Mouse (Mus musculus): Measurements from ENCODE around the gene Wfdc1. TPM values are rescaled to one million over a fixed set of nuclear protein-coding genes. Genes with fewer than 3 reads are reported as not detected.

Wfdc1 gene
- polyA plus RNA-seq, 1 experiment from 2014 or later, result not detected

DNA sequence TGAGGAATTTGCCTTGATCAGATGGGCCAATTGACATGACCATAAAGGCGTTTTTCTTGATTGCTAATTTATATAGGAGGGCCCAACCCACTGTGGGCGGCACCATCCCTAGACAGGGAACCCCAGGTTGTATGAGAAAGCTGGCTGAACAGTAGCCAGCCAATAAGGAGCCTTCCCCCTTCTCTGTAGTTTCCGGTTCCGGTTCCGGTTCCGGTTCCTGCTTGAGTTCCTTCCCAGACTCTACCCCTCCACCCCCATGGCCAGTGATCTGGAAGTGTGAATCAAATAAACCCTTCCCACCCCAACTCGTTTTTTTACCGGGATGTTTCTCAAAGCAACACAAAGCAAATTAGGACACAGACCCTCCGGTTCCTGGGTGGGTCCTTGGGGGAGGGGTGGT lies 33.9 kb upstream of the Wfdc1 start:
- H3K4me3 ChIP-seq (ENCODE audit: inconsistent target), result no peak overlapping the region
- H3K79me2 ChIP-seq (ENCODE audit: inconsistent target), result no peaks in the 10 kb centered on the region
- no peaks in the 10 kb centered on the region for H3K36me3 ChIP-seq (ENCODE audit: inconsistent target)
- H3K27ac ChIP-seq, result no peak overlapping the region
- WGBS (ENCODE audit: missing documents), result 82% methylated on average over 9 of the region's 9 CpGs

GRCm38 (mm10) chr8:119632909-119633308 lies 33.3 kb upstream of the Wfdc1 start:
- H3K36me3 ChIP-seq (ENCODE audit: inconsistent target), result no peaks in the 10 kb centered on the region
- H3K4me3 ChIP-seq (ENCODE audit: inconsistent target), result no peak overlapping the region
- H3K27ac ChIP-seq, result no peak overlapping the region
- H3K79me2 ChIP-seq (ENCODE audit: inconsistent target), result no peaks in the 10 kb centered on the region
- WGBS (ENCODE audit: missing documents), result 54% methylated on average over 29 of the region's 29 CpGs

- no peaks in the 10 kb centered on the region for H3K36me3 ChIP-seq (ENCODE audit: inconsistent target)
- H3K27ac ChIP-seq, result no peak overlapping the region
- H3K79me2 ChIP-seq (ENCODE audit: inconsistent target), result no peaks in the 10 kb centered on the region
- H3K4me3 ChIP-seq (ENCODE audit: inconsistent target), result no peak overlapping the region
- 36% methylated on average over 14 of the region's 14 CpGs for WGBS (ENCODE audit: missing documents)
Observed at GRCm38 (mm10) chr8:119634616-119635336, 31.4 kb upstream of the Wfdc1 start.

DNA sequence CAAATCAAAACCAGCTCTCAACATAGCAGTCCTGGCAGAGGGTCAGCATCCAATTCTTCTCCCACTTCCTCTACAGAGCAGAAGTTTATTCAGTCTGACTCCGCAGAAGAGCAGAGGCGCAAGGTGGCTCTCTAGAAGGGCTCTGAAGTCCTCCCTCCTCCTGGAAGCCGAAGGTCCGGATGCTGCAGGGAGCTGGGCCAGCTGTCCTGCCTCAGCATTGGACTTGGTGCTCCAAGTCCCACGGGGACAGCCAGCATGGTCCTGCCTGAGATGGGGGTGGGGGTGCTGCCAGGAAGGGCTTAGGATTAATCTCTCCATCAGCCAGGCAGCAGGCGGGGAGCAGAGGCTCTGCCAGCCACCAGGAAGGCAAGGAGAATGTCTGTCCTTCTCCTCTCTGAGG lies 30.8 kb upstream of the Wfdc1 start, which contains the start of gene Kcng4:
TSS of gene Kcng4 (minus strand) at position 303 of the 400 bp plus-strand sequence.
- Histone ChIP-seq H3K27ac (no peak within 1 kb of the TSS), H3K4me3 (ENCODE audit: inconsistent target) (no peak within 1 kb of the TSS), H3K79me2 (ENCODE audit: inconsistent target) (no peaks in the 10 kb centered on the region), H3K36me3 (ENCODE audit: inconsistent target) (no peaks in the 10 kb centered on the region)
- WGBS (ENCODE audit: missing documents), result 26% methylated on average over 6 of the region's 6 CpGs

DNA sequence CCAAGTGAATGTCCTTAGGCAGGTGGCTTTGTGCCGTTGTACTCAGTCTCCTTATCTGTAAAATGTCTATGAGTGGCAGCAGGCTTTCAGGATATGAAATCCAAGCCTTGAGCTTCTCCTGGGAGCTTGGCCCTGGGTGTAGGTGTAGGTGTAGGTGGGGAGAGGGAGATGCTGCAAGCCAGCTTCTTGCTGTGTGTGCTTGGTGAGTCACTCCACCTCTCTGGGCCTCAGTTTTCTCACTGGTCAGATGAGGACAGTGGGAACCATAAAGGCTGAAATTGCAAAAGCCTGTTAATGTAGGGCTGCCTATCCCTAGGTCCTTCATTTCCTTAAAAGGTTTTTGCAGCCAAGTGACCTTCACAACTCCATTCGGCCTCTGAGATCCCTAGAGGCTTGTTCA lies 30.2 kb upstream of the Wfdc1 start:
- Histone ChIP-seq H3K79me2 (ENCODE audit: inconsistent target) (no peaks in the 10 kb centered on the region), H3K4me3 (ENCODE audit: inconsistent target) (no peak overlapping the region), H3K36me3 (ENCODE audit: inconsistent target) (no peaks in the 10 kb centered on the region), H3K27ac (no peak overlapping the region)
- 97% methylated on average over 2 of the region's 2 CpGs for WGBS (ENCODE audit: missing documents)

DNA sequence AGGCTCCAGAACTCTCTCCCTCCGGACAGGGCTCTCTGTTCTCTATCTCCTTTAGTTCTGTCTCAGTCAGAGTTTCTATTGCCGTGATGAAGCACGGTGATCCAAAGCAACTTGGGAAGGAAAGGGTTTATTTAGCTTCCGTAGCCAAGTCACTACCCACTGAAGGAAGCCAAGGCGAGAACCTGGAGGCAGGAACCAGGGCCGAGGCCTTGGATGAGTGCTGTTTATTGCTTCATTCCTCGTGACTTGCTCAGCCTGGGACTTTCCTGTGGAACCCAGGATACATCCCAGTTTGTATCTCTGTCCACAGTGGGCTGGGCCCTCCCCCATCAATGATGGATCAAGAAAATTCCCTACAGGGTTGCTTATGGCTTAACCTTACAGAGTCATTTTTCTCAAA lies 29.4 kb upstream of the Wfdc1 start:
- Histone ChIP-seq H3K36me3 (ENCODE audit: inconsistent target) (no peaks in the 10 kb centered on the region), H3K79me2 (ENCODE audit: inconsistent target) (no peaks in the 10 kb centered on the region), H3K4me3 (ENCODE audit: inconsistent target) (no peak overlapping the region), H3K27ac (no peak overlapping the region)
- WGBS (ENCODE audit: missing documents), result 66% methylated on average over 7 of the region's 7 CpGs

DNA sequence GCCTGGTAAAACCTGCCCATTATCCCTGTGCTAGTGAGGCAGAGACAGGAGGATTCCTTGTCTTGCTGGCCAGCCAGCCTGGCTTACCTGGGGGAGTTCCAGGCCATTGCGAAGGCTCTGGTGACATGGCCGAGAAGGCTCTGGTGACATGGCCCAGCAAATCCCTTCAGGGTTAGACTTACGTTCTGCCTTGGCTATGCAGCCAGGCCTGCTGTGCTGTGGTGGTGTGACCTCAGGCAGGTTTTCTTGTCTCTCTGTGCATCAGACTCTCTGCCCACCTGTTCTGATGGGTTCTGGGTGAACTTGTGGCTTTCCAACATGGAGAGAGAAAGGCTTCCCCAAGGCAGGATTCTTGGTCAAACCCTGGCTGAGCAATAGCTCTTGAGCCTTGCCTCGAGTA lies 28.8 kb upstream of the Wfdc1 start:
- Histone ChIP-seq H3K79me2 (ENCODE audit: inconsistent target) (no peaks in the 10 kb centered on the region), H3K27ac (no peak overlapping the region), H3K4me3 (ENCODE audit: inconsistent target) (no peak overlapping the region), H3K36me3 (ENCODE audit: inconsistent target) (no peaks in the 10 kb centered on the region)
- 92% methylated on average over 4 of the region's 4 CpGs for WGBS (ENCODE audit: missing documents)

GRCm38 (mm10) chr8:119638261-119638660 lies 27.9 kb upstream of the Wfdc1 start:
- Histone ChIP-seq H3K79me2 (ENCODE audit: inconsistent target) (no peaks in the 10 kb centered on the region), H3K36me3 (ENCODE audit: inconsistent target) (no peaks in the 10 kb centered on the region), H3K27ac (no peak overlapping the region), H3K4me3 (ENCODE audit: inconsistent target) (no peak overlapping the region)
- 87% methylated on average over 6 of the region's 6 CpGs for WGBS (ENCODE audit: missing documents)

- H3K36me3 ChIP-seq (ENCODE audit: inconsistent target), result no peaks in the 10 kb centered on the region
- 58% methylated on average over 7 of the region's 7 CpGs for WGBS (ENCODE audit: missing documents)
- no peak overlapping the region for H3K27ac ChIP-seq
- no peaks in the 10 kb centered on the region for H3K79me2 ChIP-seq (ENCODE audit: inconsistent target)
- H3K4me3 ChIP-seq (ENCODE audit: inconsistent target), result no peak overlapping the region
Observed at GRCm38 (mm10) chr8:119639798-119640197, 26.4 kb upstream of the Wfdc1 start.

- H3K4me3 ChIP-seq (ENCODE audit: inconsistent target), result no peak overlapping the region
- no peak overlapping the region for H3K27ac ChIP-seq
- no peaks in the 10 kb centered on the region for H3K79me2 ChIP-seq (ENCODE audit: inconsistent target)
- WGBS (ENCODE audit: missing documents), result 91% methylated on average over 5 of the region's 5 CpGs
- H3K36me3 ChIP-seq (ENCODE audit: inconsistent target), result no peaks in the 10 kb centered on the region
Observed at GRCm38 (mm10) chr8:119641058-119641457, 25.1 kb upstream of the Wfdc1 start.

GRCm38 (mm10) chr8:119642960-119643359 lies 23.2 kb upstream of the Wfdc1 start:
- Histone ChIP-seq H3K4me3 (ENCODE audit: inconsistent target) (no peak overlapping the region), H3K36me3 (ENCODE audit: inconsistent target) (no peaks in the 10 kb centered on the region), H3K79me2 (ENCODE audit: inconsistent target) (no peaks in the 10 kb centered on the region), H3K27ac (no peak overlapping the region)
- 80% methylated on average over 1 of the region's 1 CpGs for WGBS (ENCODE audit: missing documents)

GRCm38 (mm10) chr8:119644429-119644960 lies 21.7 kb upstream of the Wfdc1 start:
- 96% methylated on average over 16 of the region's 17 CpGs for WGBS (ENCODE audit: missing documents)
- no peaks in the 10 kb centered on the region for H3K79me2 ChIP-seq (ENCODE audit: inconsistent target)
- H3K4me3 ChIP-seq (ENCODE audit: inconsistent target), result no peak overlapping the region
- H3K27ac ChIP-seq, result no peak overlapping the region
- H3K36me3 ChIP-seq (ENCODE audit: inconsistent target), result no peaks in the 10 kb centered on the region

GRCm38 (mm10) chr8:119644981-119645597 lies 21.1 kb upstream of the Wfdc1 start:
- Histone ChIP-seq H3K79me2 (ENCODE audit: inconsistent target) (no peaks in the 10 kb centered on the region), H3K36me3 (ENCODE audit: inconsistent target) (no peaks in the 10 kb centered on the region), H3K27ac (no peak overlapping the region), H3K4me3 (ENCODE audit: inconsistent target) (no peak overlapping the region)
- WGBS (ENCODE audit: missing documents), result 86% methylated on average over 18 of the region's 18 CpGs

GRCm38 (mm10) chr8:119646197-119646596 lies 20.0 kb upstream of the Wfdc1 start:
- WGBS (ENCODE audit: missing documents), result 68% methylated on average over 3 of the region's 3 CpGs
- no peak overlapping the region for H3K4me3 ChIP-seq (ENCODE audit: inconsistent target)
- H3K27ac ChIP-seq, result no peak overlapping the region
- no peaks in the 10 kb centered on the region for H3K79me2 ChIP-seq (ENCODE audit: inconsistent target)
- no peaks in the 10 kb centered on the region for H3K36me3 ChIP-seq (ENCODE audit: inconsistent target)

DNA sequence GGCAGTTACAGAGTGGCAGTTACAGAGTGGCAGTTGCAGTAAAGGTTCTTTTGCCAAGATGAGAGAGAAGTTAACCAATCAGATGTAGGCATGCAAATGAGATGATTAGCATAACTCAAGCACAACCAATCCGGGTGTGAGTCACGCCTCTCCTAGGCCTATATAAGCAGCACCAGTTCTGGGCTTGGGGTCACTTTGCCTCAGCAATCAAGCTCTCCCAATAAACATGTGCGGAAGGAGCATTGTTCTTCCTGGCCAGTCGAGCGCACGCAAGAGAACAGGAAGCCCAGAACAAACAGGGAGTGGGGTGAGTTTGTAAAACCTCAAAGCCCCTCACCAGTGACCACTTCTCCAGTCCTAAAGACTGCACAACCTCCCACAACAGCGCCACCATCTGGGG lies 19.3 kb upstream of the Wfdc1 start:
- 79% methylated on average over 7 of the region's 7 CpGs for WGBS (ENCODE audit: missing documents)

More for the DNA sequence above, 19.3 kb upstream of the Wfdc1 start:
- no peak overlapping the region for H3K4me3 ChIP-seq (ENCODE audit: inconsistent target)
- no peaks in the 10 kb centered on the region for H3K79me2 ChIP-seq (ENCODE audit: inconsistent target)
- H3K27ac ChIP-seq, result no peak overlapping the region
- H3K36me3 ChIP-seq (ENCODE audit: inconsistent target), result no peaks in the 10 kb centered on the region

Data from macrophage (primary cell).